Mouse (Mus musculus) megakaryocyte, adult 5-6 weeks (primary cell): ENCODE measurements around the gene Alpk1. TPM values are rescaled to one million over a fixed set of nuclear protein-coding genes. Genes with fewer than 3 reads are reported as not detected.

Experiments
- ATAC-seq: 2 replicates; pipeline ENCODE4 v1.8.0; 2016; ENCODE audit warnings: mild to moderate bottlenecking, inconsistent platforms; ENCODE audit not compliant: poor library complexity, severe bottlenecking
- total RNA-seq, 2 experiments: library from RNA; stranded (forward) in 1 of 2; stranded (reverse) in 1 of 2; fragments of 153-499, 151-499 nt in 1 of 2; fragments of 221-1000, 200-1000 nt in 1 of 2; gene quantifications; 2 replicates each; pipeline versions ENCODE4 v1.2.3 to v1.2.4; 2015 to 2017

Alpk1 gene
- total RNA-seq, 2 experiments from 2014 or later, result 15.5 to 28.7 TPM

DNA sequence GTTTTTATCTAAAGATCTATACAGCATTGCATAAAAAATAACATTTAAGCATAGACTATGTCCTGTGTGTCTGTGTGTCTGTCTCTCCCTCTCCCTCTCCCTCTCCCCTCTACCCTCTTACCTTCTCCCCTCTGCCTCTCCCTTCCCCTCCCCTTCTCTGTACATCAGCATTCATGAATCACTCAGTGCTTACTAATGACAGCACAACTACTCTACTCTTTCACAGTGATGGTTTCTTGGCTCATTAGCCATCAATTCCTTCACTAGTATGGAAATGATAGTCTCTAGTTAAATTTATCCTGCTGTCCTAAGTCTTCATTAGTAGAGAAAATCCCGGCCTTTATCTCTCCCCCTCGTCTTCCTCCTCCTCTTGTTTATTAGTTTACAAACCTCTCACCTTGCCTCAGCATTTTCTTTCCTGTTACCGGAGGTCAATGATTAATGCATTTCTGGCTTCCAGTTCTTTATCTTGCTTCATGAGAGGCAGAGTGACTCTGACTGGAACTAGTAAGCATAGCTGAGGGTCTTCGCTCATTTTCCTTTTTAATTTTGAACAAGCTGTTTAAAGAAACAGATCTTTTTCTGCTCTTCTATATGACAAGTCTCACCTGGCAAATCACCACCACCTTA is 79.0 kb downstream of the Alpk1 start:
- ATAC-seq, result no peak

- ATAC-seq, result no peak
Measured at GRCm38 (mm10) chr3:127698636-127699035, 81.7 kb downstream of the Alpk1 start.

GRCm38 (mm10) chr3:127696541-127696940 is 83.8 kb downstream of the Alpk1 start:
- ATAC-seq, result no peak

DNA sequence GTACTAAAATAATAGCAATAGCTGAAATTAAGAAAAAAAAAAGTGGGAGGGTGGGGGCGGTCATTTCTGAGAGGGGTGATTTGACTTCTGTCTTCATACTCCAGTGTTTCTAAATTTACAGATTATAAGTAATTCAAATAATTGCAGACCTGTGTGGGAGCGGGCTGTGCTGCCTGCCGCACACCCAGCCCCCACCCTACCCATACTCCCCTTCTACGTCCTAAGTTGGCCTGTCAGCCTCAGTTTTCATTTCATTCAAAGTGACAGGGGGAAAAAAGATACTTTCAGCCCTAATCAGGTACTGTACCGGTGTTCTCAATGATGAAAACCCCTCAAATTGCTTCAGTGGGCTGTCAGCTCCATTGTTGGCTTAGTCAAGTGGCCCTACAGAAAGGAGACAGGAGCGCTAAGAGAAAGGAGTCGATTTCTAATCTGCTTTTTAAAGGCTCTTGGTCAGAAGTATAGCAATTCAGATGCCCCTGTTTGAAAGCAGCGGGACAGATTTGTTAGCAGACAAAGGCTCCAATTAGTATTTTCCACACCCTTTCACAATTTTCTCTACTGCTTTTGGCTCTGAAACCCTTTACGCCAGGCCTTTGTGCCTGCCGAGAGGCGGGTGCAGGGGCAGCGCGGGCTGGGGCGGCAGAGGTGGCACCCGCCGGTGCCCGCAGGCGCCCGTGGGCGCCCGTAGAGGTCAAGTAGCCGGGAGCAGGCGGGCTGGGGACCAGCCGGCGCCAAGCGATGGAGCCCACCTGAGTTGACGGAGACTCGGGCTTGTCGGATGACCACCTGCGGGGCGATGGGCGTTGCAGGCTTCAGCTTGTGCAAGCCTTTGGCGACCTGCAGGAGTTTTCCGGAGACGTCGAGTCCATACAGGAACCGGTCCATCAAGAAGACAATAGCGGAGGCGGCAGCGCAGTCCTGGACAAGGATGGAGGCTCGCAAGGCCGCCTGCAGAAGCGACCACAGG is 85.2 kb downstream of the Alpk1 start:
- ATAC-seq, result no peak

GRCm38 (mm10) chr3:127691230-127691629 is 89.1 kb downstream of the Alpk1 start:
- no peak for ATAC-seq

DNA sequence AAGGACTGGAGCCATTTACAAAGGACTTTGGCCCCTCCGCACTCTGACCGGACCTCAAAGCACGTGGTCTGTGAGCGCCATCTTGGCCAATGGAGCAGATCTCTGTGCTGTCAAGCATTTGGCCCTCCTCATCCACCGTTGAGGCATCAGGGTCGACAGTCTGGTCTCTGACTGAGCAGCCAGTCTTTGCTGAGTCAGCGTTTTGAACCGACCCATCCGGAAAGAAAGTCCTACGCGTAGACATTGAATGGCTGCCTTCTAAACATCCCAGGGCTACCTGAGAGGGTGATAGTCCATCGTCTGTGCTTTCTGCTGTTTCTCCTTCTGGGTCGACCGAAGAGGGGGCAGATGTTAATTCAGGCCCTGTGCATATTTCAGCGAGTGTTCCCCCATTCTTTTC is 100.6 kb downstream of the Alpk1 start:
- no peak for ATAC-seq

- no peak for ATAC-seq
Measured at GRCm38 (mm10) chr3:127661646-127662531, 118.4 kb downstream of the Alpk1 start.

DNA sequence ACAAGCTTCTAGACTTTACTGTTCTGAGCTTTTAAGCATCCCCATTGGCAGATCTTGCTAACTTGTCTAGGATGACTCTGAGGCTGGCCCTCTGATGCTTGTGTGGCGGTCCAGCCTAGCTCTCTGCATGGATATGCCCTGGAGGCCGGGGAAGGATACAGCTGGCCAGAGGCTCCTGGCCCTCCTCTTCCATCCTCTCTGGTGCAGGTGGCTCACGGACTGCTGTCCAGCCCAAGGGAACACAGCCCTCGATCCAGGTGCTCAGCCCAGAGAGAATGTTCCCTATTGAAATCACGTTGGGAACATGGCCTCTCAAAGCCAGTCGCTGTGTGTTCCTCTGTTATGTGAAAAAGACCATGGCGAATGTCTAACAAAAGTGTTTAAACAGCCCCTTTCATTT is 119.6 kb downstream of the Alpk1 start:
- ATAC-seq, result no peak

DNA sequence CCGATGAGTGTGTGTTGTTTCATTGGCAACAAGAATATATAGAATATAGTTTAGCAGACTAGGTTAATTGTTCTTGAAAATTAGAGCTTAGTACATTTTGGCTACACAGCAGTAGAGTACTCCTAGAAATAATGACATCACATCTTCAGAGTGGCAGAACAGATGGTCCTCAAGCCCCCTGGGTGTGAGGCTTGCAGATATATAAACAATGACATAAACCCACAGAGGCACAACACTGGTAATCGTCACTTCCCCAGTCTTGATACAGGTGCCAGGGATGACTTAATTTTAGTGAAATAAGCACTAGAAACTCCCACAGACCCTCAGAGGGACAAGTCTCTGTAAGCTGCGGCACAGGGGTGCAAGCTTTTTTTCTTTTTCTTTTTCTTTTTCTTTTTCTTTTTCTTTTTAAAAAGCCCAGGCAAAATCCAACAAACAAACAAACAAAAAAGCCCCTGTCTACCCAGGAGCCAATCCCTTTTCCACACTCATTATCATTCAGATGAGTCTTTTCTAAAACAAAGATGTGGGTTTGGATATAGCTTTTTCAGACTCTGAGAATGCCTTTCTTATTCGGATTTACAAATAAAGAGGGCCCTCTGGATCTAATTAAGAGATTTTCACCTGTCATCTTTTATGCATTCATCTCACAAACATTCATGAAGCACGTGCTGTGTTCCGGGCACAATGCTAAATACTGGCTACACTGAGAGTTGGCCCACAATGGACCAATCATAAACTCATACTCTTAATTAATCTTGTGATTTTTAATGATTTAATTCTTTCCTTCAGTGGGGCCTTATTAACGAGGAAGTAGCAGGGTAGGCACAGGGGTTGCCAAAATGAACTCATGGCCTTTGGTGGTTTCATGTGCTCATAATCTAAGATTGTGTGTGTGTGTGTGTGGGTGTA is 128.3 kb downstream of the Alpk1 start:
- ATAC-seq, result no peak

DNA sequence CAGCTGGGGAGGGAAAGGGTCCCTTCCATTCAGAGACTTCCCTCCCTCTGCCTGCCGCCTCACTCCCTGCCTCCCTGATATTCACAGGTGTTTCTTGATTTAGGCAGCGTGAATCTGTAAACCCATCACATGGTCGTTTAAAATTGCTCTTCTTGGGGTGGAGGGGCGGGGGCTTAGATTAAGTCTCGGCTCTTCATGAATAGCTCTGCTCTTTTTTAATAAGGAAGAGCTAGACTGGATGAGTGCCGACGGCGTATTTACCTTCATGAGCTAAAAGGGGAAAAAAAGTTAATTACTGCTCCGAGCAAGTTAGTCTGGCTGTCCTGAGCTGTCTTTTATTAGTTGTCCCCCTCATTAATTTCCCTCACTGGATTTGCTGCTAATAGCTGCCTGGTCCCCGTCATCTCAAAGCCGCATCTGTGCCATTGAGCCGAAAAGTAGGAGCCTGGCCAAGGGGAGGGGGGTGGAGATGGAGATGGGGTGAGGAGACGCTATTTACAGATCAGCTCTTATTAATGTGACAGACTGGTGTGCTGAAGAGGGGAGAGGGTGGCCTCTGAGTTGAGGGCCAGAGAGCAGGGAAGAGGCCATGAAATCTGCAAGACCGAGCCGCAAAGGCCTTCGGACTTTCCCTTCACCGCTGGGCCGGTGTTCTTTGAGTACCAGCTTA is 134.0 kb downstream of the Alpk1 start:
- ATAC-seq, result no peak

- ATAC-seq, result no peak
Measured at GRCm38 (mm10) chr3:127642211-127642610, 138.1 kb downstream of the Alpk1 start.

DNA sequence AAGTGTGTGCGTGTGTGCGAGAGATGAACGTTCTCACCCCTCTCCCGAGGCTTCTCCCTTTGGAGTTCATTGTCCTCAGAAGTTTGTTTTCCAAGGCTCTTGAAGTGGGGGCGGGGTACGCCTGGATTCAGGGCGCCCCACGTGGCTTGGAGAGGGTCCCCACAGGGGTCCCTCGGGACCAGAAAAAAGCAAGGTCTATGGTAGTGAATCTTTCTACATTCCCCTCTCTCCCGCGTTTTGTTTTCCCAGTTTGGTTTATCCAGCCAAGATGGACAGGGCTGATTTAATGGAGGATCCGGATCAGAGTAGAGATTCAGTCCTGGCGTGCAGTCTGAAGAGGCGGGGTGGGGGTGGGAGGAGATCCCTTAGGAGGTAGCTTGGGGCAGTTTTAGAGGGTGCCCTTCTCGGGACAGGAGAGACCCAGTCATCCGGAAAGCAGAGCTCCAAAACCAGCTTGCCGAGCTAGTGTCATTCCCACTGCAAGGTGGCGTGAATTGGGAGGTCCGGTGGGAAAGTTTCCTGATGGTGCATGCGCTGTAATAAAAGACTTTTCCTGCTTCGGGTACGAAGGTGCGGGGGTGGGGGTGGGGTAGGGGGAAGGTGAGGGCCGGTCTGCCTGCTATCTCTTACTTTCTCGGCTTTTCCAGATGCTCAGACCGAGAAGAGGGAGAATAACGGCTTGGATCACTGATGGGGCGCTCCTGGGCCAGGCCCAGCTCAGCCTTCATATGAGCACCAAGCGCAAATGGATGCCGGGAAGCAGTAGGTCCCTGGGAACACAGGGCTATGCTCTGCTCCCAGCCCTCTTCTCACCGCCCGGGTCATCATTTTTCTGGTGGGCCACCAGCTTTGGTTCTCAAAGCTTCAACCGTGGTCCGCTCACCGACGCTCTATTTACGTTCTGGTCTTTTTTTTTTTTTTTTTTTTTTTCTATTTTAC is 139.3 kb downstream of the Alpk1 start:
- ATAC-seq, result no peak

- peak; percentile 89 for ATAC-seq
Measured at GRCm38 (mm10) chr3:127639875-127640761, 140.2 kb downstream of the Alpk1 start.

DNA sequence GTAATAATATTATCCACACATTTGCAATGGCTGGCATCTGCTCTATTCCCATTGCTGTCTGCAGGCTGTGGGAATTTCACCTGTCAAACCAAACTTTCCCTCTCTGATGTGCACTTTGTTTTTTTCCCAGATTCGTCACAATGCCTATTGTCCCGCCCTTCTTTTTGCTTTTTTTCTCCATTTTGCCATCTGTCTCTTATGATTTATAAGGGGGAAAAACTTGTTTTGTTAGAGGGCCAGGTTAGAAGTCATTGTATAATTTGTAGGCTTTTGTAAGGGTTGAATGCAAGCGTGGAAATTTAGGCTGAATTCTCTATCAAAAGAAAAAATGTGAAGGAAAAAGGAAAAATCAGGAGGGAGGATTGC is 145.4 kb downstream of the Alpk1 start:
- ATAC-seq, result no peak

DNA sequence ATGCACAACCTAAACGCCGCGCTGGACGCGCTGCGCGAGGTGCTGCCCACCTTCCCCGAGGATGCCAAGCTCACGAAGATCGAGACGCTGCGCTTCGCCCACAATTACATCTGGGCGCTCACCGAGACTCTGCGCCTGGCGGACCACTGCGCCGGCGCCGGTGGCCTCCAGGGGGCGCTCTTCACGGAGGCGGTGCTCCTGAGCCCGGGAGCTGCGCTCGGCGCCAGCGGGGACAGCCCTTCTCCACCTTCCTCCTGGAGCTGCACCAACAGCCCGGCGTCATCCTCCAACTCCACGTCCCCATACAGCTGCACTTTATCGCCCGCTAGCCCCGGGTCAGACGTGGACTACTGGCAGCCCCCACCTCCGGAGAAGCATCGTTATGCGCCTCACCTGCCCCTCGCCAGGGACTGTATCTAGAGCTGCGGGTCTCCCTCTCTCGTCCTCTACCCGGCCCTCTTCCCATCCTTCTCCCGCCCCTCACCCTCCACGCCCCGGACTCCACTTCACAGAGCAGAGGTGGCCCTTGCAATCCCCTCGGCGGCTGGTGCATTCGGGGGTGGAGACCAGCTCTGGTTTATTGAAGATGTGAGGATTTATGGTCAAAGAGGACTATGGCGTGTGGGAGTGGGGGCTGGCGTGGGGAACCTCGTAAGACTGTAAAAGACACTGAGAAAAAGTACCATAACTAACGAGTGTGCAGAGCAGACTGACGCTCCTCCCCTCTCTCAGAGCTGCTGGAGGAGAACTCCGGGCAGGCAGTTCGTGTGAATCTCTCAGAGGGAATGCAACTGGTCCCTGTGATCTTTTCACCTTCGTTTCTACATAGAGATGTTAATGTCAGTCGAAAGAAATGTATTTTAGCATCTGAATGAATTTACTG is 146.0 kb downstream of the Alpk1 start:
- ATAC-seq, result peak; percentile 89
